Mouse (Mus musculus) intestine, embryonic 14.5 days (tissue): ENCODE measurements around the gene Proz. TPM values are rescaled to one million over a fixed set of nuclear protein-coding genes. Genes with fewer than 3 reads are reported as not detected.

Experiments
- ATAC-seq: fragments of 200-750 bp; cut with Nextera tagmentation; replicated peaks from 2 replicates; pipeline ENCODE4 v1.8.0; 2017; ENCODE audit warnings: low read depth, moderate number of reproducible peaks, moderate TSS enrichment, moderate library complexity; ENCODE audit not compliant: low FRiP score, low TSS enrichment
- DNase-seq: peaks from one replicate; pipeline ENCODE4 v3.0.0-alpha.2; 2018; ENCODE audit warnings: low spot score
- H3K27ac ChIP-seq: fragments of 300-500 bp; sonication (generic); 2 replicates; pipeline ENCODE4 v1.5.1; 2014; ENCODE audit warnings: low read depth, mild to moderate bottlenecking, control low read depth
- H3K27me3 ChIP-seq: fragments of 300-500 bp; sonication (generic); replicated peaks from 2 replicates; pipeline ENCODE4 v1.6.1; 2014; ENCODE audit warnings: low read length, control low read depth; ENCODE audit not compliant: control insufficient read depth, insufficient read depth
- H3K36me3 ChIP-seq: fragments of 300-500 bp; sonication (generic); 2 replicates; pipeline ENCODE4 v1.6.1; 2014; ENCODE audit warnings: low read length, control low read depth; ENCODE audit not compliant: control insufficient read depth, insufficient read depth
- H3K4me1 ChIP-seq: fragments of 300-500 bp; sonication (generic); replicated peaks from 2 replicates; pipeline ENCODE4 v1.6.1; 2014; ENCODE audit warnings: low read length, control low read depth, mixed read lengths; ENCODE audit not compliant: control insufficient read depth, insufficient read depth
- H3K4me2 ChIP-seq: fragments of 300-500 bp; sonication (generic); 2 replicates; pipeline ENCODE4 v1.6.1; 2014; ENCODE audit warnings: low read length
- H3K4me3 ChIP-seq: fragments of 300-500 bp; sonication (generic); 2 replicates; pipeline ENCODE4 v1.5.1; 2014; ENCODE audit warnings: low read depth, low read length, control low read depth, mixed read lengths
- H3K9ac ChIP-seq: fragments of 300-500 bp; sonication (generic); 2 replicates; pipeline ENCODE4 v1.6.1; 2014; ENCODE audit warnings: mild to moderate bottlenecking, low read length
- H3K9me3 ChIP-seq: fragments of 300-500 bp; sonication (generic); 2 replicates; pipeline ENCODE4 v1.6.1; 2016; ENCODE audit warnings: low read length, control low read depth; ENCODE audit not compliant: control insufficient read depth
- WGBS: fragments of 180-500 bp; shearing (Covaris S2); extraction: QIAGEN DNeasy Blood & Tissue Kit; methylation state at CpG from one replicate; pipeline ENCODE4 v1.1.7; 2014; 5-methylcytosine and 5-hydroxymethylcytosine counted together
- polyA plus RNA-seq: library from polyadenylated mRNA; unstranded; fragments of >200 nt; fragmentation: Nextera tagmentation; extraction: Ambion mirVana; gene quantifications from 2 replicates; pipeline ENCODE4 v1.2.1, GENCODE M21; 2014

The Proz gene
- polyA plus RNA-seq, 1 experiment from 2014 or later = 0.42 TPM

DNA sequence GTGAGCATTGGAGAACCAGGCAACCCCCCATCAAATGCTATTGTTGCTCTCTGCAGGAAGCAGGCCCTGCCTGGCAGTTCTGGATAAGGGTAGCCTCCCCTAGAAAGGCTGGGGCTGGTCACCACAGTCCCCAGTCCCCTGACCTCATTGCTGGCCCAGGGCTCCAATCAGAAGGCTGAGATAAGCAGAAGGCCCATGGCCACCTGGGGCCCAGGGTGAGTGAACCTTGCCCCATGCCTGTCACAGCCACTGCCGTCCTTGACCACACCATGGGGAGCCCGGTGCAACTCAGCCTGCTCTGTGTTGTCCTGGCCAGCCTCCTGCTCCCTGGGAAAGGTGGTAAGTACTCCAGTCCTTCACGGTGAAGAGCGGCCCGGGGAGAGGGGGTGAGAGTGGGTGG is 23.1 kb upstream of the Proz start:
- Histone ChIP-seq H3K27ac (no peak overlapping the region), H3K9me3 (no peaks in the 10 kb centered on the region)
- no peak for DNase-seq

DNA sequence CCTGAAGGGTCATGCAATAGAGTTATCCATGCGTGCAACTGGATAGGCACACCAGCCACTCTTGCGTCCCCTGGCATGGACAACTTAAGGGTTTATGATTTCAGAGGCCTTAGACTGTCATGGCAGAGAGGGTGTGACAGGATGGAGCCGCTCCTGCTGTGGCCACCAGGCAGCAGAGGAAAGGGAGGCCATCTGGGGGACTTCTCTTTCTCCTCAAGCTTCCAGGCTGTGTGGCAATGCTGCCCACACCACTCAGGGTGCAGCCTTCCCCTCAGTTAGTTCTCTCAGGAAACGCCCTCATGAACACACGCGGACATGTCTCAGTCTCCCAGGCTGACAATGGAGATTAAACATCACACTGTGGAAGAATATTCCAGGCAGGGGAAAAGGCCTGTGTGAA is 21.7 kb upstream of the Proz start:
- Histone ChIP-seq H3K4me3 (no peak overlapping the region), H3K36me3 (no peaks in the 10 kb centered on the region), H3K9ac (no peak overlapping the region), H3K27ac (no peak overlapping the region), H3K4me2 (no peak overlapping the region), H3K4me1 (no peaks in the 10 kb centered on the region), H3K27me3 (no peaks in the 10 kb centered on the region), H3K9me3 (no peaks in the 10 kb centered on the region)
- ATAC-seq (no peak), DNase-seq (no peak)
- WGBS = 82% methylated on average over 6 of the region's 6 CpGs

More for the DNA sequence above, 23.1 kb upstream of the Proz start:
- ATAC-seq = peak; percentile 23; the same call in 1 of the 2 replicates
- Histone ChIP-seq H3K4me1 (no peaks in the 10 kb centered on the region), H3K4me2 (no peak overlapping the region), H3K27me3 (no peaks in the 10 kb centered on the region), H3K4me3 (no peak overlapping the region), H3K36me3 (no peaks in the 10 kb centered on the region), H3K9ac (no peak overlapping the region)
- 50% methylated on average over 5 of the region's 5 CpGs for WGBS

DNA sequence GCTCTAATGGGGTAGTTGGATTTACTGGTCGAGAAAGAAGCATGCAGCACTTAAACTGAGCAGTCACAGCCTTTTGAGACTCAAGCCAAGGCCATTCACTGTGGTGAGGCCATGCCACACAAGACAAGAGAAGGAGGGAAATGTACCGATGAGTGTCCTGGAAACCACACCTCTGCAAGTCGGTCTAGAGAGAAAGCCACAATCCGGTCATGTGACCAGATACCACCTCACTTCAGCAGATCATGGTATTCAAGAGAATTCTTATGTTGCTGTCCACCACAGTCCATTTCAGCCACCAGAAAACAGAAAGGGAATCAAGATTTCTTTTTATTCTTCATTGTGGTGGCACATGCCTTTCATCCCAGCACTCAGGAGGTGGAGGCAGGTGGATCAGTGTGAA is 19.3 kb upstream of the Proz start:
- no peak overlapping the region for H3K9ac ChIP-seq
- H3K27me3 ChIP-seq = no peaks in the 10 kb centered on the region
- H3K9me3 ChIP-seq = no peaks in the 10 kb centered on the region
- WGBS = 82% methylated on average over 4 of the region's 4 CpGs
- H3K27ac ChIP-seq = no peak overlapping the region
- H3K4me3 ChIP-seq = no peak overlapping the region
- no peak overlapping the region for H3K4me2 ChIP-seq
- no peaks in the 10 kb centered on the region for H3K36me3 ChIP-seq
- DNase-seq (no peak), ATAC-seq (no peak)
- H3K4me1 ChIP-seq = no peaks in the 10 kb centered on the region

DNA sequence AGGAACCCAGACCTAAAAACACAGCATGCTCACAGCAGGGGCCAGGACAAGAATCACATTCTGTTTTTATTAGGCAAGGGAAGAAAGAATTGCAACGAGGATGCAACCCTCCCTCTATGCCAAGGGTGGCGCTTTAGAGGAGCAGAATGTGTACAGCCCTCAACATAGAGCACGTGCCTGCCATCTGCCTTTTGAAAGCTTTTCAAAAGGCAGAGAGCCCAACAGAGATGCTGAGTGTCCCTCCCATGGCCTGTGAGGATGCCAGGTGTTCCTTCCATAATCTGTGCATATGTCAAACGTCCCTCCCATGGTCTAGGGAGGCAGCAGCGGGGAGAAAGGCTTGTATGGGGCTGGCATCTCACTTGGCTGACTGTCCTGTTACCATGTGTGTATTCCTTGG is 13.1 kb upstream of the Proz start:
- Histone ChIP-seq H3K9me3 (no peaks in the 10 kb centered on the region), H3K27me3 (no peaks in the 10 kb centered on the region), H3K36me3 (no peaks in the 10 kb centered on the region), H3K27ac (no peak overlapping the region), H3K4me1 (no peaks in the 10 kb centered on the region), H3K9ac (no peak overlapping the region), H3K4me3 (no peak overlapping the region), H3K4me2 (no peak overlapping the region)
- ATAC-seq (no peak), DNase-seq (no peak)
- 65% methylated on average over 5 of the region's 5 CpGs for WGBS

DNA sequence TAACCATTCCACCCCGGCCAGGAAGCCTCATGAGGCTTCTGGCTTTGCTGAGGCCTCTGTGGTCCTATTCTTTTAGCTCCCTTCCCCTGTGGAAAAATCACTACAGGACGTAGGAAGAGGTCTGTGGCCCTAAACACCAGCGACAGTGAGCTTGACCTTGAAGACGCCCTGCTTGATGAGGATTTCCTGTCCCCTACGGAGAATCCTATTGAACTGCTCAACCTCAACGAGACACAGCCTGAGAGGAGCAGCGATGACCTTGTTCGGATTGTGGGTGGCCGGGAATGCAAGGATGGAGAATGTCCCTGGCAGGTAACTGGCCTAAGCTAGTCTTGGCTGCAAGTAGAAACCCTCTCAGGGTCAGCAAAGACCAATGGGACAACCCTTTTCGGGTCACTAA is 10.2 kb upstream of the Proz start:
- ATAC-seq = no peak
- no peaks in the 10 kb centered on the region for H3K36me3 ChIP-seq
- H3K27ac ChIP-seq = no peak overlapping the region

DNA sequence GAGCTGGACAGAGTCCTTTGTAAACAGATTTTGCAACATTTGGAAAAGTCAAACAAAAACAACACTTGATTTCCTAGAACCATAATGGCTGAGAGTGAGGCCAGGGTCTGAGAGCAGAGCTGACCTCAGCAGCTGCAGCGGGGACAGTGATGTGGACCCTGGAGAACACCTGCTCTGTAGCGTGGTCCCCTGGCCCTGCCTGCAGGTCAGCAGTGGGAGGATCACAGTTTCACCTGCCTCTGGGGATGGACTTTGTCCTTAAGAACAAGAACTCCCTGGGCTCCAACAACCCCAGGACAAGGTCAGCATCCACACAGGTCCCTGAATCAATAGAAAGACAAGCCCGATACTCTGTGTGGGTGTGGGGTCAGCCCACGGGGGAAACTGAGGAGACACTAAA is 3.4 kb upstream of the Proz start:
- Histone ChIP-seq H3K27me3 (no peaks in the 10 kb centered on the region), H3K9me3 (no peaks in the 10 kb centered on the region), H3K4me2 (no peak overlapping the region), H3K27ac (no peak overlapping the region), H3K36me3 (no peaks in the 10 kb centered on the region), H3K9ac (no peak overlapping the region), H3K4me3 (no peak overlapping the region), H3K4me1 (no peaks in the 10 kb centered on the region)
- WGBS = 82% methylated on average over 4 of the region's 4 CpGs
- ATAC-seq (no peak), DNase-seq (no peak)

More for the DNA sequence above, 10.2 kb upstream of the Proz start:
- no peaks in the 10 kb centered on the region for H3K27me3 ChIP-seq
- H3K4me3 ChIP-seq = no peak overlapping the region
- WGBS = 80% methylated on average over 10 of the region's 10 CpGs
- H3K9me3 ChIP-seq = no peaks in the 10 kb centered on the region
- no peaks in the 10 kb centered on the region for H3K4me1 ChIP-seq
- DNase-seq = no peak
- no peak overlapping the region for H3K4me2 ChIP-seq
- no peak overlapping the region for H3K9ac ChIP-seq

DNA sequence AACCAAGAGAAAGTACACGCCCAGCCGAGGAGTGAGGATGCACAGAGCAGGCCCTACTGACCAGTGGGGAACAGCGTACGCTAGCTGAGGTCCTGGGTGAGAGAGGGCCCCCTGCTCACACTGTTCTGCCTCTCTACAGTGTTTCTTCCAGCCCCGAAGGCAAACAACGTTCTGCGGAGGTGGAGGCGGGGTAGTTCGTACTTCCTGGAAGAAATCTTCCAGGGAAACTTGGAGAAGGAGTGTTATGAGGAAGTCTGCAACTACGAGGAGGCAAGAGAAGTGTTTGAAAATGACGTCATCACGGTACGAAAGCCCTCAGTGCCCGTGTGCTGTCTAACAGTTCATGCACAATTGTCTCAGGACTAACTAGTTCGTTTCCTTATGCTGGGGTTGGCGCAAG is 2.4 kb downstream of the Proz start:
- Histone ChIP-seq H3K4me2 (no peak overlapping the region), H3K4me3 (no peak overlapping the region), H3K36me3 (no peaks in the 10 kb centered on the region), H3K9ac (no peak overlapping the region), H3K27me3 (no peaks in the 10 kb centered on the region), H3K4me1 (no peaks in the 10 kb centered on the region), H3K9me3 (no peaks in the 10 kb centered on the region), H3K27ac (no peak overlapping the region)
- ATAC-seq = 0 out of 2 replicates have a peak, but pooled peaks have one; percentile 32
- no peak for DNase-seq
- 67% methylated on average over 16 of the region's 16 CpGs for WGBS

DNA sequence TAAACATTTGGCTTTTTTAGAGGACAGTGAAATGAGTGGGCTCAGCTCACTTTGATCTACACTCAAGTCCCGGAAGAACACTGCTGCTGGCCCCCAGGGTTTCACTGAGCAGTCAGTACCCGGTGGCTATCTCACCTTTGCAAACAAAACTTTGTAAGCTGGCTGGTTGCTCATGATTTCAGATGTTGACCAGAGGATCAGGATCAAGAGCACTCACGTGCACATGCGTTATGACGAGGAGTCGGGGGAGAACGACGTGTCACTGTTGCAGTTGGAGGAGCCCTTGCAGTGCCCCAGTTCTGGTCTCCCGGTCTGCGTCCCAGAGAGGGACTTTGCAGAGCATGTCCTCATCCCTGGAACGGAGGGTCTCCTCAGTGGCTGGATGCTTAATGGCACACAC is 12.5 kb downstream of the Proz start:
- Histone ChIP-seq H3K4me2 (no peak overlapping the region), H3K4me1 (no peaks in the 10 kb centered on the region), H3K4me3 (no peak overlapping the region), H3K9me3 (no peaks in the 10 kb centered on the region), H3K27ac (no peak overlapping the region), H3K27me3 (no peaks in the 10 kb centered on the region), H3K9ac (no peak overlapping the region), H3K36me3 (peaks cover 51% of the 10 kb centered on the region)
- no peak for DNase-seq
- no peak for ATAC-seq
- 80% methylated on average over 11 of the region's 11 CpGs for WGBS

DNA sequence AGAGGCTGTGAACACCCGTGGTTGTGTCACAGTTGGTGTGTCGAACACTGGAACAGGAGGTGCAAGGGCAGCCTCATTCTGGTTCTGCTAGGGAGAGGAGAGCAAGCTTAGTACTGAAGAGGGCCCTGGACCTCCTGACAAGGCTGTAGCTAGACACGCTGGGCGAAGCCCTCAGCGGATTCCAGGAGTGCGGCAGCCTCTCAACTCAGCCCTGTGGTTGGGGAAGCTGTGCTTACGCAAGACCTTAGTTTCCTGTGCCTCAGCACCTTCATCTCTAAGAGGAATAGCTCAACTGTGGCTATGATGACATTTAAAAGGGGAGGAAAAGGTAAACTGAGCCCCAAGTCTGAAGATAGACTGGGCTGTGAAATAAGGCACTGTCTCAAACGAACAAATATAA is 14.3 kb downstream of the Proz start:
- DNase-seq (no peak), ATAC-seq (no peak)
- Histone ChIP-seq H3K4me3 (no peak overlapping the region), H3K9ac (no peak overlapping the region), H3K4me2 (no peak overlapping the region), H3K4me1 (no peaks in the 10 kb centered on the region), H3K27me3 (no peaks in the 10 kb centered on the region), H3K9me3 (no peaks in the 10 kb centered on the region), H3K36me3 (peaks cover 68% of the 10 kb centered on the region), H3K27ac (no peak overlapping the region)
- WGBS = 91% methylated on average over 8 of the region's 8 CpGs
